Mouse (Mus musculus) intestine, postnatal 0 days (tissue): ENCODE measurements around the gene March11. TPM values are rescaled to one million over a fixed set of nuclear protein-coding genes. Genes with fewer than 3 reads are reported as not detected.

ENCODE experiments used
- ATAC-seq: fragments of 200-750 bp; cut with Nextera tagmentation; 2 replicates; pipeline ENCODE4 v1.8.0; 2017; ENCODE audit warnings: mild to moderate bottlenecking, moderate TSS enrichment, moderate library complexity
- H3K27ac ChIP-seq: fragments of 300-500 bp; sonication (generic); 2 replicates; pipeline ENCODE4 v1.5.1; 2014; ENCODE audit warnings: mild to moderate bottlenecking, low read depth, low read length, moderate library complexity
- H3K27me3 ChIP-seq: fragments of 300-500 bp; sonication (generic); replicated peaks from 2 replicates; pipeline ENCODE4 v1.6.1; 2014; ENCODE audit warnings: low read length, mixed read lengths; ENCODE audit not compliant: control insufficient read depth, insufficient read depth
- H3K36me3 ChIP-seq: fragments of 300-500 bp; sonication (generic); 2 replicates; pipeline ENCODE4 v1.6.1; 2014; ENCODE audit warnings: mild to moderate bottlenecking, moderate library complexity; ENCODE audit not compliant: control insufficient read depth, insufficient read depth
- H3K4me1 ChIP-seq: fragments of 300-500 bp; sonication (generic); replicated peaks from 2 replicates; pipeline ENCODE4 v1.6.1; 2014; ENCODE audit warnings: antibody characterized with exemption, low read length, mixed read lengths; ENCODE audit not compliant: control insufficient read depth, insufficient read depth
- H3K4me2 ChIP-seq: fragments of 300-500 bp; sonication (generic); replicated peaks from 2 replicates; pipeline ENCODE4 v1.6.1; 2014; ENCODE audit warnings: low read depth, mild to moderate bottlenecking, moderate library complexity
- H3K4me3 ChIP-seq: fragments of 300-500 bp; sonication (generic); 2 replicates; pipeline ENCODE4 v1.5.1; 2014; ENCODE audit warnings: low read depth, low read length
- H3K9ac ChIP-seq: fragments of 300-500 bp; sonication (generic); 2 replicates; pipeline ENCODE4 v1.6.1; 2014; ENCODE audit warnings: mild to moderate bottlenecking, low read depth, low read length
- H3K9me3 ChIP-seq: fragments of 300-500 bp; sonication (generic); 2 replicates; pipeline ENCODE4 v1.6.1; 2016; ENCODE audit warnings: mixed run types; ENCODE audit not compliant: control insufficient read depth
- CTCF ChIP-seq: sonication (generic); IDR thresholded peaks from 2 replicates; pipeline ENCODE4 v1.5.1; 2016; ENCODE audit warnings: low read depth, mild to moderate bottlenecking, control low read depth, antibody characterized with exemption, moderate library complexity
- WGBS: fragments of 180-500 bp; shearing (Covaris S2); extraction: QIAGEN DNeasy Blood & Tissue Kit; methylation state at CpG from one replicate; pipeline ENCODE4 v1.1.7; 2014; 5-methylcytosine and 5-hydroxymethylcytosine counted together
- polyA plus RNA-seq: library from polyadenylated mRNA; unstranded; fragments of >200 nt; fragmentation: Nextera tagmentation; extraction: Ambion mirVana; gene quantifications from 2 replicates; pipeline ENCODE4 v1.2.1, GENCODE M21; 2015

The March11 gene
- polyA plus RNA-seq, 1 experiment from 2014 or later: not detected

DNA sequence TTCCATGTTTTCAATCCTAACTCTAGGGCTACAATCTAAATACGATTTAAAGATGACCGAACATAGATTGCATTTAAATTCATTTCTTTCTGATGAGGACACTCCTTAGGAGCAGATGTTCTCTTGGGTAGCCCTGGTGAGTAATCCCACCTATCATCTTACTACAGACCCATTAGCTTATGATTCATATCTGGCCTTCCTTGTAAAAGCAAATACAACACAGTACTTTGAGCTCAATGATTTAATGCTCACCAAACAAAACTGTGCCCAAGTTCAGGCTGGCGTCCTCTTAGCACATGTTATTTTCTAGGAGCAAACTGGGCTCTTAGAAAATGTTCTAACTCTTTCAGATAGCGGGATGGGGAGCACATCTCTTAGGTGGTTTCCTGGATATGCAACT is 70.0 kb downstream of the March11 start:
- 62% methylated on average over 4 of the region's 4 CpGs for WGBS
- Histone ChIP-seq H3K4me3 (no peak overlapping the region), H3K4me1 (no peaks in the 10 kb centered on the region), H3K9ac (no peak overlapping the region), H3K36me3 (no peaks in the 10 kb centered on the region), H3K4me2 (no peak overlapping the region), H3K27ac (no peak overlapping the region), H3K27me3 (no peaks in the 10 kb centered on the region), H3K9me3 (no peaks in the 10 kb centered on the region)
- no peak for ATAC-seq
- no peak for TF ChIP-seq CTCF

- no peak for ATAC-seq
- Histone ChIP-seq H3K4me1 (no peaks in the 10 kb centered on the region), H3K27ac (no peak overlapping the region), H3K9ac (no peak overlapping the region), H3K4me3 (no peak overlapping the region), H3K4me2 (no peak overlapping the region), H3K27me3 (no peaks in the 10 kb centered on the region), H3K36me3 (no peaks in the 10 kb centered on the region), H3K9me3 (no peaks in the 10 kb centered on the region)
- 77% methylated on average over 3 of the region's 3 CpGs for WGBS
- TF ChIP-seq CTCF: no peak
Observed at GRCm38 (mm10) chr15:26379831-26380230, 71.0 kb downstream of the March11 start.

GRCm38 (mm10) chr15:26380844-26381243 is 72.0 kb downstream of the March11 start:
- no peak for TF ChIP-seq CTCF
- ATAC-seq: no peak
- WGBS: 80% methylated on average over 1 of the region's 1 CpGs

DNA sequence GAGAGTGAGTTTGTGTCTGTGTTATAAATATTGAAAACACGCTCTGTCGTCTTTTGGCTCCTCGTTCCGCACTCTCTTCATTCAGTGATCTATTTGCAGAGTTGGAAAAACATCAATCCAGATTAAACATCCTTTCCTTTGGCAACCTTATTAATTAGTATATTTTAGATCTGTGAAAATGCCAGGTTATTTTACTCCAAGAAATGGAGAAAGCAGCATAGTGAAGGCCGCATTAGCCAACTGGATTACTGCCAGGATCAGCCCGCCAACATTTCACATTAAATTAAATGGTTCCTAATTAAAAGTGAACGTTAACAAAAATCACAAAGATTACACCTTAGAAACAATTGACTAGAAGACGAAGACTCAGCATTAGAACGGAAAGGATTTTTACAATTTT is 81.2 kb downstream of the March11 start:
- H3K4me3 ChIP-seq: no peak overlapping the region
- H3K9ac ChIP-seq: no peak overlapping the region
- no peaks in the 10 kb centered on the region for H3K36me3 ChIP-seq
- no peaks in the 10 kb centered on the region for H3K4me1 ChIP-seq
- H3K27ac ChIP-seq: no peak overlapping the region
- no peaks in the 10 kb centered on the region for H3K27me3 ChIP-seq
- no peaks in the 10 kb centered on the region for H3K9me3 ChIP-seq
- WGBS: 81% methylated on average over 9 of the region's 9 CpGs
- H3K4me2 ChIP-seq: no peak overlapping the region
- ATAC-seq: no peak
- TF ChIP-seq CTCF: no peak

More at GRCm38 (mm10) chr15:26380844-26381243, 72.0 kb downstream of the March11 start:
- Histone ChIP-seq H3K27me3 (no peaks in the 10 kb centered on the region), H3K36me3 (no peaks in the 10 kb centered on the region), H3K9me3 (no peaks in the 10 kb centered on the region), H3K4me2 (no peak overlapping the region), H3K27ac (no peak overlapping the region), H3K9ac (no peak overlapping the region), H3K4me3 (no peak overlapping the region), H3K4me1 (no peaks in the 10 kb centered on the region)

DNA sequence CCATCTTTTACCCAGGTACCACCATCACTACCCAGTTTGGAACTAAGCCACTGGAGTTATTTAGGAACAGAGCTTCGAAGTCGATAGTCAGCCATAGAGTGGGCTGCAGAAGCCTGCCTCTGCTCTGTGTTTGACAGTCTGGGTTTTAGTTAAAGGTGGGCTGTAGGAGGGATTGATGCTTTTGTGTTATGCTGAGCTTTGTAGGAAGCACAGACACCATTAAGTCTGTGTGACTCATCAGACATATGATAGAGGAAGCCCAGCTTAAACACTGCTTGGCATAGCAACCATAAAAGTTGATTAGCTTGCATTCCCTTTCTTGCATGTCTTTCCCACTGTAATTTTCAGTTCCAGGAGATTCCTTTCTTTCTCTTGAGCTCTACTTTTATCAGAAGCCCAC is 87.7 kb downstream of the March11 start:
- WGBS: 91% methylated on average over 2 of the region's 2 CpGs
- no peaks in the 10 kb centered on the region for H3K36me3 ChIP-seq
- H3K4me3 ChIP-seq: no peak overlapping the region
- no peak overlapping the region for H3K27ac ChIP-seq
- H3K9ac ChIP-seq: no peak overlapping the region
- no peak for ATAC-seq
- no peaks in the 10 kb centered on the region for H3K27me3 ChIP-seq
- TF ChIP-seq CTCF: no peak
- H3K4me2 ChIP-seq: no peak overlapping the region
- H3K9me3 ChIP-seq: no peaks in the 10 kb centered on the region
- no peaks in the 10 kb centered on the region for H3K4me1 ChIP-seq

GRCm38 (mm10) chr15:26425284-26425683 is 116.4 kb downstream of the March11 start:
- Histone ChIP-seq H3K4me3 (no peak overlapping the region), H3K4me1 (no peaks in the 10 kb centered on the region), H3K4me2 (no peak overlapping the region), H3K27ac (no peak overlapping the region), H3K9me3 (no peaks in the 10 kb centered on the region), H3K36me3 (no peaks in the 10 kb centered on the region), H3K9ac (no peak overlapping the region), H3K27me3 (no peaks in the 10 kb centered on the region)
- no peak for ATAC-seq
- WGBS: 83% methylated on average over 3 of the region's 3 CpGs
- no peak for TF ChIP-seq CTCF

- Histone ChIP-seq H3K9me3 (no peaks in the 10 kb centered on the region), H3K27me3 (no peaks in the 10 kb centered on the region), H3K27ac (no peak overlapping the region), H3K4me1 (no peaks in the 10 kb centered on the region), H3K9ac (no peak overlapping the region), H3K4me3 (no peak overlapping the region), H3K36me3 (no peaks in the 10 kb centered on the region), H3K4me2 (no peak overlapping the region)
- TF ChIP-seq CTCF: no peak
- ATAC-seq: no peak
Observed at GRCm38 (mm10) chr15:26426231-26426630, 117.4 kb downstream of the March11 start.
